Mouse (Mus musculus) lung, adult 2 months (tissue): Measurements from ENCODE around the gene Tubb4b.

Experiments used
- CTCF ChIP-seq: fragments of 200-500 bp; IDR thresholded peaks from 2 replicates; pipeline ENCODE4 v1.5.1; 2011; ENCODE audit warnings: mild to moderate bottlenecking, low read length, control low read depth; ENCODE audit not compliant: insufficient read depth
- POLR2A ChIP-seq: fragments of 200-500 bp; IDR thresholded peaks from 2 replicates; pipeline ENCODE4 v1.6.1; 2011; ENCODE audit warnings: low read depth, mild to moderate bottlenecking, control low read depth, low read length, borderline replicate concordance; ENCODE audit errors: extremely low read depth

DNA sequence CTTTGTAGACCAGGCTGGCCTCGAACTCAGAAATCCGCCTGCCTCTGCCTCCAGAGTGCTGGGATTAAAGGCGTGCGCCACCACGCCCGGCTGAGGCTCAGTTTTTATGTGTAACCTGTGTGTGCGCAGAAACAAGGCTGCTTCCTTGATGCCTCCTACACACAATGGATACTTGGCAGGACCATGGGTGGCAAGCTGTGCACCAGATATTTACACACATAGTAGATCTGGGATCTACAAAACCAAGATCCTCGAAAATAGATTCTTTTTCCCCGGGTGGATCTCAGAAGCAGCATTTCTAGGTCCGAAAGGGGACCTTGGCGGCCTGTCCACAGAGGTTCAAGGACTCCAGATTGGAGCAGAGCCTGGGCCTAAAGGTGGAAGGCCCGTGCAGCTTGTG, 37.4 kb upstream of the Tubb4b start:
- TF ChIP-seq POLR2A (no peak), CTCF (no peak)
